Mouse (Mus musculus) stomach, embryonic 14.5 days (tissue): ENCODE results near the gene Neurl1a. TPM values are rescaled to one million over a fixed set of nuclear protein-coding genes. Genes with fewer than 3 reads are reported as not detected.

ENCODE experiments used
- ATAC-seq: fragments of 200-750 bp; cut with Nextera tagmentation; 2 replicates; pipeline ENCODE4 v1.8.0; 2017; ENCODE audit warnings: low read depth, moderate TSS enrichment; ENCODE audit not compliant: insufficient number of reproducible peaks, insufficient read depth, low FRiP score
- H3K27ac ChIP-seq: fragments of 300-500 bp; sonication (generic); 2 replicates; pipeline ENCODE4 v1.5.1; 2014; ENCODE audit warnings: mild to moderate bottlenecking, low read length, moderate library complexity, mixed read lengths
- H3K27me3 ChIP-seq: fragments of 300-500 bp; sonication (generic); 2 replicates; pipeline ENCODE4 v1.6.1; 2014; ENCODE audit warnings: low read length, control low read depth, mixed read lengths; ENCODE audit not compliant: control insufficient read depth, insufficient read depth
- H3K36me3 ChIP-seq: fragments of 300-500 bp; sonication (generic); 2 replicates; pipeline ENCODE4 v1.6.1; 2014; ENCODE audit warnings: mild to moderate bottlenecking, control low read depth, low read length, moderate library complexity, mixed read lengths; ENCODE audit not compliant: control insufficient read depth, insufficient read depth
- H3K4me1 ChIP-seq: fragments of 300-500 bp; sonication (generic); 2 replicates; pipeline ENCODE4 v1.6.1; 2014; ENCODE audit warnings: low read length, control low read depth, mixed read lengths; ENCODE audit not compliant: control insufficient read depth, insufficient read depth
- H3K4me2 ChIP-seq: fragments of 300-500 bp; sonication (generic); replicated peaks from 2 replicates; pipeline ENCODE4 v1.6.1; 2014; ENCODE audit warnings: low read depth, low read length, control low read depth
- H3K4me3 ChIP-seq: fragments of 300-500 bp; sonication (generic); 2 replicates; pipeline ENCODE4 v1.5.1; 2014; ENCODE audit warnings: low read depth, low read length, control low read depth
- H3K9ac ChIP-seq: fragments of 300-500 bp; sonication (generic); replicated peaks from 2 replicates; pipeline ENCODE4 v1.6.1; 2014; ENCODE audit warnings: low read depth, mild to moderate bottlenecking, control low read depth, low read length, moderate library complexity, mixed read lengths
- H3K9me3 ChIP-seq: fragments of 300-500 bp; sonication (generic); 2 replicates; pipeline ENCODE4 v1.6.1; 2016; ENCODE audit warnings: low read depth, low read length, control low read depth; ENCODE audit not compliant: control insufficient read depth
- WGBS: fragments of 180-500 bp; shearing (Covaris S2); extraction: QIAGEN DNeasy Blood & Tissue Kit; methylation state at CpG from one replicate; pipeline ENCODE4 v1.1.7; 2014; 5-methylcytosine and 5-hydroxymethylcytosine counted together
- polyA plus RNA-seq: library from polyadenylated mRNA; unstranded; fragments of >200 nt; fragmentation: Nextera tagmentation; extraction: Ambion mirVana; gene quantifications from 2 replicates; pipeline ENCODE4 v1.2.1, GENCODE M21; 2014

The Neurl1a gene
- polyA plus RNA-seq, 1 experiment from 2014 or later: 10.2 TPM

- 72% methylated on average over 7 of the region's 7 CpGs for WGBS
- no peak overlapping the region for H3K9ac ChIP-seq
- no peak for ATAC-seq
- no peak overlapping the region for H3K4me3 ChIP-seq
- no peak overlapping the region for H3K4me2 ChIP-seq
- H3K27me3 ChIP-seq: no peaks in the 10 kb centered on the region
- H3K27ac ChIP-seq: no peak overlapping the region; the same call in 1 of the 2 replicates
- no peaks in the 10 kb centered on the region for H3K4me1 ChIP-seq
- no peaks in the 10 kb centered on the region for H3K36me3 ChIP-seq
- H3K9me3 ChIP-seq: no peaks in the 10 kb centered on the region
Measured at GRCm38 (mm10) chr19:47221500-47222153, 43.0 kb downstream of the Neurl1a start.

DNA sequence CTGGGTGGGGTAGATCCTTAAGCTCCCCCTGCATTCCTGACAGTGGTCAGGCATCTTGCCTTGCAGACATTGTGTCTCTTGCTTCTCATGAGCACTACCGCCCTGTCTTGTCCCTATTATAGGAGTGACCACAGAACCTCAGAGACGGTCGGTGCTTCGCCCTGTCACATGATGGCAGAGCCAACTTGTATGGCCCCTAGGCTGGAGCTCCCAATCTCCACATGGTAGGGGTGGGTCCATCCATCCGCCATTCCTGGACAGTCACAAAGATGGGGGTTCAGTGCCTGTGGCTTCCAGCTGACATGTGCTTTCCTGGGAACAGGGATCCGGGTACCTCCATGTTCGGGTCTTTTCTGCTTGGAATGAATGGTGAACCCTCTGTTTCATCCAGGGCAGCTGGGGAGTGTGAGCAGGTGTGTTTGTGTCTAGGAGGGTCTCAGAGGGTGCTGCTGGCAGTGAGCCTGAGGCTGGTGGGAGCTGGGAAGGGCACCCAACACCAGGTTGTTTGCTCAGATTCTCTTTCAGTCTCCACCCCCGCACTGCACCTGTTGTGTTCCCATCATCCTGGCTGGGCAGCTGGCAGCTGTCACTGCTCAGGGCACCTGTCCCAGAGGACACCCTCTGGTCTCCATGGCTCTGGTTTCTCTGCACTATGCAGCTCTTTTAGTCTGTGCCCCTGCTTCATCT, 43.7 kb downstream of the Neurl1a start:
- H3K27ac ChIP-seq: no peak overlapping the region; the same call in 1 of the 2 replicates
- no peak overlapping the region for H3K4me3 ChIP-seq
- ATAC-seq: 0 out of 2 replicates have a peak, but pooled peaks have one; percentile 4
- no peak overlapping the region for H3K4me2 ChIP-seq
- H3K36me3 ChIP-seq: no peaks in the 10 kb centered on the region
- 80% methylated on average over 8 of the region's 8 CpGs for WGBS
- H3K27me3 ChIP-seq: no peaks in the 10 kb centered on the region
- no peak overlapping the region for H3K9ac ChIP-seq
- no peaks in the 10 kb centered on the region for H3K9me3 ChIP-seq
- no peaks in the 10 kb centered on the region for H3K4me1 ChIP-seq

- no peaks in the 10 kb centered on the region for H3K27me3 ChIP-seq
- no peak overlapping the region for H3K4me2 ChIP-seq
- no peak overlapping the region for H3K4me3 ChIP-seq
- no peak for ATAC-seq
- whole genome bisulfite sequencing: 52% methylated on average over 15 of the region's 15 CpGs
- no peak overlapping the region for H3K9ac ChIP-seq
- no peaks in the 10 kb centered on the region for H3K36me3 ChIP-seq
- H3K9me3 ChIP-seq: no peaks in the 10 kb centered on the region
- no peaks in the 10 kb centered on the region for H3K4me1 ChIP-seq
- H3K27ac ChIP-seq: no peak overlapping the region
Measured at GRCm38 (mm10) chr19:47222841-47223557, 44.4 kb downstream of the Neurl1a start.

DNA sequence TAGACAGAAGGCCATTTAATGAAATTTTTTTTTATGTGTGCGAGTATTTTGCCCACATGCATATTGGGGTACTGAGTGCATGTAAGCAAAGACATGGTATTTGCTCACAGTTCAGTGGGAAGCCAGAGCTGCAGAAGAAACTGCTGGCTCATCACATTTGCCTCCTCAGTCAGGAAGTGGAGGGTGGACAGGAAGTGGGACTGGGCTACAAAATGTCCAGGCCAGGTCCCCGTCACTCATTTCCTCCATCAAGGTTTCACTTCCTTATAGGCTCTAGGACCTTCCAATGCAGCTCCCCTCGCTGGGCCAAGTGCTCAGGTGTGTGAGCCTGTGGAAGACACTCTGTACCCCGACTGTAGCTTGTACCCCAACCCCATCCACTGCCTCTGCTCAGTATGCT, 46.1 kb downstream of the Neurl1a start:
- Histone ChIP-seq H3K4me1 (peaks cover 15% of the 10 kb centered on the region; the same call in 1 of the 2 replicates), H3K4me3 (no peak overlapping the region), H3K27me3 (no peaks in the 10 kb centered on the region), H3K9ac (no peak overlapping the region), H3K9me3 (no peaks in the 10 kb centered on the region), H3K4me2 (no peak overlapping the region), H3K27ac (no peak overlapping the region), H3K36me3 (no peaks in the 10 kb centered on the region)
- 80% methylated on average over 4 of the region's 4 CpGs for WGBS
- ATAC-seq: no peak

DNA sequence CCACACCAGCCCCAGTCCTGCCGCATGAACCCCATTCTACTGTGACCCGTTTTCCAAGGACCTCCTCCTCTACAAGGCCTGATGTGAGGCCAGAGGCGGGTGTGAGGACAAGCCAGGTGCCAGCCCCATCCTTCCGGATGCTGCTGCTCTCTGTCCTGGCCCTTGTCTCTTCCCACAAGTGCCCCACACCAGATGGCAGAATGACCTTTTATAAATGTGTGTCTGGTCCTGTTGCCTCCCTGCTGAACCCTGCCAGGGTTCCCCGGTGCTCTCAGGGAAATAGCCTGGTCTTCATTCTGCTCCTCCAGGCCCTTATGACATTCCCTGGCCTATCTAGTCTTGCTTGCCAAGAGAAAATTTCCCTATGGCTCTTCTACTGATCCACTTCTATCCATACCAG, 47.2 kb downstream of the Neurl1a start:
- H3K9ac ChIP-seq: no peak overlapping the region
- no peak for ATAC-seq
- no peaks in the 10 kb centered on the region for H3K27me3 ChIP-seq
- no peaks in the 10 kb centered on the region for H3K36me3 ChIP-seq
- H3K4me3 ChIP-seq: no peak overlapping the region
- H3K27ac ChIP-seq: no peak overlapping the region
- peaks cover 15% of the 10 kb centered on the region; the same call in 1 of the 2 replicates for H3K4me1 ChIP-seq
- no peak overlapping the region for H3K4me2 ChIP-seq
- WGBS: 83% methylated on average over 5 of the region's 5 CpGs
- no peaks in the 10 kb centered on the region for H3K9me3 ChIP-seq

DNA sequence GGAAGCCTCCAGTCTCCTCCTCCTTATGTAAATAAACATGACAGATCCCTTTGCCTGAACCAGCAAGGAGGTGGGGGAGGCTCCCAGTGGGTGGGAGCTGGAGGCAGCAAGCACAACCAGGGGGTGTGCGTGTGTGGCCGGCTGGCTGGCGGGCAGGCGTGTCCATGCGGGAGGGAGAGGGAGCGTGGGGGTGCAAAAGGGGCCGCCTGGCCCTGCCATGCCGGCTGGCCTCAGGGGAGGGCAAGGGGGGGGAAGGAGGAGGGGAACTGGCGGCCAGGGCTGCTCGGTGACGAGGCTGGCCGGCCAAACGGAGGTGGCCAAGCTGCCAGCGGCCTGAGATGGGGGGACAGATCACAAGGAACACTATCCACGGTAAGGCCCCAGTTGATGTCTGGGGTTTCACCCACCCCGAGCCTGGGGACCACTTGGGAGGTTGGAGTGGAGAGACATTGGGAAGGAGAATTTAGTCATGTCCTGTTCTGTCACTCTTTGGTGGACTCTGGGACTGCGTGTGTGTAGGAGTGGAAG, 50.2 kb downstream of the Neurl1a start:
- no peaks in the 10 kb centered on the region for H3K9me3 ChIP-seq
- H3K4me1 ChIP-seq: peaks cover 15% of the 10 kb centered on the region; the same call in 1 of the 2 replicates
- 2% methylated on average over 17 of the region's 17 CpGs for WGBS
- H3K27me3 ChIP-seq: no peaks in the 10 kb centered on the region
- peak overlapping the region; percentile 22 for H3K4me3 ChIP-seq
- H3K36me3 ChIP-seq: no peaks in the 10 kb centered on the region
- ATAC-seq: peak; percentile 81; the same call in 1 of the 2 replicates
- peak overlapping the region; percentile 55 for H3K4me2 ChIP-seq
- H3K27ac ChIP-seq: peak overlapping the region; percentile 68; the same call in 1 of the 2 replicates
- H3K9ac ChIP-seq: peak overlapping the region; percentile 15; the same call in 1 of the 2 replicates

- H3K9me3 ChIP-seq: no peaks in the 10 kb centered on the region
- H3K4me2 ChIP-seq: peak overlapping the region; percentile 55
- peaks cover 15% of the 10 kb centered on the region; the same call in 1 of the 2 replicates for H3K4me1 ChIP-seq
- ATAC-seq: no peak
- no peaks in the 10 kb centered on the region for H3K27me3 ChIP-seq
- peak overlapping the region; percentile 22; the same call in 1 of the 2 replicates for H3K4me3 ChIP-seq
- H3K27ac ChIP-seq: peak overlapping the region; percentile 68; the same call in 1 of the 2 replicates
- H3K36me3 ChIP-seq: no peaks in the 10 kb centered on the region
- WGBS: 59% methylated on average over 5 of the region's 5 CpGs
- no peak overlapping the region for H3K9ac ChIP-seq
Measured at GRCm38 (mm10) chr19:47229461-47229860, 50.8 kb downstream of the Neurl1a start.

DNA sequence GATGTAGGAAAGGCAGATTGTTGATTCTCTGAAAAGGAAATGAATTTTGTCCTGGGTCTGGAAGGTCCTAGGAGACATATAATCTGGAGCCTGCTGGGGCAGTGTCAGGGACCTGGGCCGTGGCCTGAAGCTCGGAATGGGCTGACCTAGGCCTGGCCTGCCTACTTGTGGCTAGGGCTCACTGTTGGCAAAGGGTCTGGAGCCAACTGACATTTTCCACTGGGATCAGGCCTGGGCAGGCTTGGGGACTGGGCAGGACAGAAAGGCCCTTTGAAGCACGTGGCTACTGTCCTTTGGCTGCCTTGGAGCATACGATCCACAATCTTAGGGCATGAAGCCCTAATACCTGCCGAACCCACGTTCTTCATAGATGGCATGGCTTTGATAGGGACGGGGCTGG, 51.5 kb downstream of the Neurl1a start:
- ATAC-seq: no peak
- 84% methylated on average over 7 of the region's 7 CpGs for WGBS
- no peak overlapping the region for H3K9ac ChIP-seq
- no peak overlapping the region for H3K4me2 ChIP-seq
- peaks cover 15% of the 10 kb centered on the region; the same call in 1 of the 2 replicates for H3K4me1 ChIP-seq
- no peak overlapping the region for H3K27ac ChIP-seq
- H3K36me3 ChIP-seq: no peaks in the 10 kb centered on the region
- no peak overlapping the region for H3K4me3 ChIP-seq
- no peaks in the 10 kb centered on the region for H3K9me3 ChIP-seq
- H3K27me3 ChIP-seq: no peaks in the 10 kb centered on the region
